Mouse (Mus musculus) cortical plate, adult 2 months (tissue): Measurements from ENCODE around the gene Tcl1.

Experiments
- CTCF ChIP-seq: fragments of 200-500 bp; IDR thresholded peaks from 2 replicates; pipeline ENCODE4 v1.5.1; 2011; ENCODE audit warnings: mild to moderate bottlenecking, control low read depth, low read length; ENCODE audit not compliant: insufficient read depth; ENCODE audit errors: extremely low read depth
- POLR2A ChIP-seq: fragments of 200-500 bp; IDR thresholded peaks from 2 replicates; pipeline ENCODE4 v1.6.1; 2011; ENCODE audit warnings: mild to moderate bottlenecking, low read length, control low read depth; ENCODE audit not compliant: insufficient read depth; ENCODE audit errors: extremely low read depth

DNA sequence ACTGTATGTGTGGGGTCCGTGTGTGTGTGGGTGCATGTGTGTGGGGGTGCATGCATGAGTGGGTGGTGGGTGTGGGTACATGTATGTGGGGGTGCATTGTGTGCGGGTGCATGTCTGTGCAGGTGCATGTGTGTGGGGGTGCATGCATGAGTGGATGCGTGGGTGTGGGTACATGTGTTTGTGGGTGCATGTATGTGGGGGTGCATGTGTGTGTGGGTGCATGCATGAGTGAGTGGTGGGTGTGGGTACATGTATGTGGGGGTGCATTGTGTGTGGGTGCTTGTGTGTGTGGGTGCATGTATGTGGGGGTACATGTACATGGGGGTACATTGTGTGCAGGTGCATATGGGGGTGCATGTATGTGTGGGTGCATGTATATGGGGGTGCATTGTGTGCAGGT, 31.2 kb upstream of the Tcl1 start:
- no peak for TF ChIP-seq CTCF
- no peak for TF ChIP-seq POLR2A
